Mouse (Mus musculus): ENCODE data around the gene Tmem177. TPM values are rescaled to one million over a fixed set of nuclear protein-coding genes. Genes with fewer than 3 reads are reported as not detected.

Gene Tmem177
- polyA plus RNA-seq, 1 experiment, result 6.8 TPM

DNA sequence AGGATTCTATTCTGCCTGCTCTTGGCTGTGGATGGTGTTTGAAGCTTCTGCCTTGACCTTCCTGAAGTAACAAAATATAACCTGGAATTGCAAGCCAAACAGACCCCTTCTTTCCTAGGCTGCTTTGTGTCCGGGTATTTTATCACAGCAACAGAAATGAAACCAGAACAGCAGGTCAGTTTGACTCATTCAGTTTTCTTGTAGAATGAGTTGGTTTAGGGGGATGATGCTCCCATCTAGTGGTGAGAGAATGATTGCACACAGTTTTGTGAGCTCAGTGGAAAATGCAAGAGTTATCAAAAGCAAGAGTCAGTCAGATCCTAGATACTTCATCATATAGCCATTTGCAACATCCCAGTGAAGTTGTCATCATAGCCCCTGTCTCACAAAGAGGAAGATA is 16.7 kb upstream of the Tmem177 start:
- no peak overlapping the region for H3K4me3 ChIP-seq (ENCODE audit: insufficient read depth, low read length)
- H3K27ac ChIP-seq (ENCODE audit: insufficient read depth, low read length), result no peak overlapping the region
- TF ChIP-seq CTCF (IDR thresholded peaks at IDR 0.05; ENCODE audit: extremely low read depth, insufficient read depth, low read length), result peak; percentile 51; the same call in 1 of the 2 replicates
- TF ChIP-seq POLR2A (IDR thresholded peaks at IDR 0.05; ENCODE audit: extremely low read depth, insufficient read depth, low read length), result no peak
- no peaks in the 10 kb centered on the region for H3K4me1 ChIP-seq (ENCODE audit: control insufficient read depth, insufficient read depth, low read length)

DNA sequence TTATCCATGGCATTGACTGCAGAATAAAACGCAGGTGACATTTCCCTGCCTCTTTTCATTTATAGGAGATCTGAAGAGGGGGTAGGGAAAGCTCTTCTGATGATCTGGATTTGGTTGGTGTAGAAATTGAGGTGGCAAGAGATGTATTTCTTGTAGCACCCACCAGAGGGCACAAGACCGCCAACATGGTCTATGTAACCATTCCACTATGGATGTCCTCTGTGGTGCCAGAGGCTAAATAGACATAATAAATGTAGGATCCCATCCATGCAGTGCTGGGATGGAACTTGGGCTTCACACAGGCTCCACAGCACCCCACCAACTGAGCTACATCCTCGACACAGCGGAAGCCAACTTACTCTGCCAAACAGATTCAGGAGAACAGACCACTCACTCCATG is 6.3 kb upstream of the Tmem177 start:
- no peaks in the 10 kb centered on the region for H3K4me1 ChIP-seq (ENCODE audit: control insufficient read depth, insufficient read depth, low read length)
- TF ChIP-seq POLR2A (IDR thresholded peaks at IDR 0.05; ENCODE audit: extremely low read depth, insufficient read depth, low read length), result no peak
- TF ChIP-seq CTCF (IDR thresholded peaks at IDR 0.05; ENCODE audit: extremely low read depth, insufficient read depth, low read length), result peak; percentile 47
- no peak overlapping the region for H3K27ac ChIP-seq (ENCODE audit: insufficient read depth, low read length)
- H3K4me3 ChIP-seq (ENCODE audit: insufficient read depth, low read length), result no peak overlapping the region

DNA sequence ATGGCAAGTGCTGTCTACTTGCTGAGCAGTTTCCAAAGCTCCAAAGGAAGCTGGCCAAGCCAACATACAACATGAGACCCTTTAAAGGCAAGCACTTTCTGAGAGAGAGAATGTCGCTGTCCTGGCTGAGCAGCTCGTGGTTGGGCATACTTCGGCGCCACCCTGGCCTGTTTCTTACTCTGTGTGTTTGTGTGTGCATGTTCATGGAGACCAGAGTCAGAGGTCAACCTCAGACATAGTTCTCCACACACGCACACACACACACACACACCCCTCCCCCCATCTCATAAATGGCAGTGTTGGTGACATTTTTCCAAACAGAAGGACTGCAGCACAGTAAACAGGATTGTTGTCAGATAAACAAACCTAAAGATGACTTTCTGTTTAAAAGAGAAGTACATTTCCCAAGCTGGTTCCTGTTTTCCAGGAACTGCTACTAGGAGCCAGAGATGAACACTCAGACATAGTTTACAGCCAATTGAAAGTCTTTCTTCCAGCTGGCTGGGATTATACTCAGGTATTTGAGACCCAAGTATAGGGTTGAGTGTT is 3.9 kb upstream of the Tmem177 start:
- Histone ChIP-seq H3K27ac (ENCODE audit: insufficient read depth, low read length) (no peak overlapping the region), H3K4me3 (ENCODE audit: insufficient read depth, low read length) (no peak overlapping the region), H3K4me1 (ENCODE audit: control insufficient read depth, insufficient read depth, low read length) (no peaks in the 10 kb centered on the region)
- TF ChIP-seq CTCF (IDR thresholded peaks at IDR 0.05; ENCODE audit: extremely low read depth, insufficient read depth, low read length), result no peak
- TF ChIP-seq POLR2A (IDR thresholded peaks at IDR 0.05; ENCODE audit: extremely low read depth, insufficient read depth, low read length), result no peak

DNA sequence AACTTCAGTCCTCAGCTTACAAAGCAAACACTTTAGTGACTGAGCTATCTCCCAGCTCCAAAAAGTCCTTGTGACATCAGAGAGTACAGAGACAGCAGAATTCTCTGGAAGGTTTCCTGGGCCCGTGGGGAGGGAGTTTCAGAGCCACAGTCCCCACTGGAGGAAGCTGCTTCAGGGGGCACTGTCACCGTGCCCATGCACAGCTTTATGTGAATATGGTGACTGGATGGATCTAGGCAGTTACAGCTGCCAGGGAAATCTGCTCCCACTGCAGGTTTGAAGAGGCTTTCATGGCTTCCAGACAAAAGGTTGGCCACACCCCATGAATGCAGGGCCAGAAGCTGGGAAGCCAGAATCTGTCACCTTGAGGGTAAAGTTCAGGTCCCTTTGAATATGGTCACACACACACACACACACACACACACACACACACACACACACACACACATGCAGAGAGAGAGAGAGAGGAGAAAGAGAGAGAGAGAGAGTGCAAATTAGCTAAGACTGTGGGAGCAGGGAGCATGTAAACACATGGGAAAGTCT is 5.7 kb downstream of the Tmem177 start:
- Histone ChIP-seq H3K4me3 (ENCODE audit: insufficient read depth, low read length) (no peak overlapping the region), H3K27ac (ENCODE audit: insufficient read depth, low read length) (no peak overlapping the region)
- no peak for TF ChIP-seq CTCF (IDR thresholded peaks at IDR 0.05; ENCODE audit: extremely low read depth, insufficient read depth, low read length)
- TF ChIP-seq POLR2A (IDR thresholded peaks at IDR 0.05; ENCODE audit: extremely low read depth, insufficient read depth, low read length), result no peak

DNA sequence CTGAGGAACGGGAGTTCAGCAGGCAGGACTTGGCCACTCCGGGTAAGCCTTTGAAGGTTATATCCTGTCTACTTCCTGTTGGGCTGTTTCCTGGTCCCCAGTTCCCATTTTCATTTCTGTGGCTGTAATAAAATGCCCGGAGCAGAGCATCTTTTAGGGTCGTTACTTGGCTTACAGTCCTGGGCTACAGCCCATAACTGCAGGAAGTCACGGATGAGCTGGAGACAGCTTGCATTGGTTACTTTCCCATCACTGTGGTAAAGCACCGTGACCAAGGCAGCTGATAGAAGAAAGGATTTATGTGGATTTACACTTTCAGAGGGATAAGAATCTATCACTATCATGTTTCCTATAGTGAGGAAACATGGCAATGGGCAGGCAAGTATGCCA is 9.8 kb downstream of the Tmem177 start:
- H3K4me1 ChIP-seq (ENCODE audit: control insufficient read depth, insufficient read depth, low read length), result no peaks in the 10 kb centered on the region
- no peak for TF ChIP-seq POLR2A (IDR thresholded peaks at IDR 0.05; ENCODE audit: extremely low read depth, insufficient read depth, low read length)
- no peak for TF ChIP-seq CTCF (IDR thresholded peaks at IDR 0.05; ENCODE audit: extremely low read depth, insufficient read depth, low read length)
- no peak overlapping the region for H3K27ac ChIP-seq (ENCODE audit: insufficient read depth, low read length)

More for the DNA sequence above, 5.7 kb downstream of the Tmem177 start:
- no peaks in the 10 kb centered on the region for H3K4me1 ChIP-seq (ENCODE audit: control insufficient read depth, insufficient read depth, low read length)

DNA sequence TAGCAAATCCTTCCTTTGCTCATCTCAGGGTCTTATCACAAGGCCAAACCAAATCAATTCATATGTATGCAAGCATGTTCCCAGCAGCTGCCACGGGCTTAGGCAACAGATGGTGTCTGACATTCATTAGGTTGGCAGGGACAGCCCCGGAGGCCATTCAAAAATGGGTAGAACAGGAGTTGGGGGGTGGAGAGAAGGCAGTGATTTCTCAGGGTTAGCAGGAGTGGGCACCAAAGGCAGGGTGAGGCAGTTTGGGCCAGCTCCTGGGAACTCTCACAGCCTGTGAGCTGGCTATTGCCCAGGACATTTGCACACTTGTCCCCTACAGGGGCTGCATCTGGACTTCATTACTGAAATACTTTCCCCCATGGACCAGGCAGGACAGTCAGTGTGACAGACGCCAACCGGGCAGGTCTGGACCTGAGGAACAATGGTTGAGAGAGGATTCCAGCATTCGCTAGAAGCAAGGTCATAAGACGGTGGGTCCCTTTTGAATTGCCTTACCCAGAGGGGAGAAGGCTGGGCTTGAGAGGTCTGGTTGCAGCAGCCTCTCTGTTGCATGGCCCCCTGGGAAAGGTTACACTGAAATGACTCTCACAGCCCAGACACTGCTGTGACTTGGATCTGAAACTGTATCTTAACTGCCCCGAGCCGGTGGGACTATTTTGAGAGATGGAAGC is 10.3 kb downstream of the Tmem177 start:
- TF ChIP-seq CTCF (IDR thresholded peaks at IDR 0.05; ENCODE audit: extremely low read depth, insufficient read depth, low read length), result no peak
- no peak for TF ChIP-seq POLR2A (IDR thresholded peaks at IDR 0.05; ENCODE audit: extremely low read depth, insufficient read depth, low read length)
- Histone ChIP-seq H3K27ac (ENCODE audit: insufficient read depth, low read length) (no peak overlapping the region), H3K4me1 (ENCODE audit: control insufficient read depth, insufficient read depth, low read length) (no peaks in the 10 kb centered on the region), H3K4me3 (ENCODE audit: insufficient read depth, low read length) (no peak overlapping the region)

More for the DNA sequence above, 9.8 kb downstream of the Tmem177 start:
- H3K4me3 ChIP-seq (ENCODE audit: insufficient read depth, low read length), result no peak overlapping the region

DNA sequence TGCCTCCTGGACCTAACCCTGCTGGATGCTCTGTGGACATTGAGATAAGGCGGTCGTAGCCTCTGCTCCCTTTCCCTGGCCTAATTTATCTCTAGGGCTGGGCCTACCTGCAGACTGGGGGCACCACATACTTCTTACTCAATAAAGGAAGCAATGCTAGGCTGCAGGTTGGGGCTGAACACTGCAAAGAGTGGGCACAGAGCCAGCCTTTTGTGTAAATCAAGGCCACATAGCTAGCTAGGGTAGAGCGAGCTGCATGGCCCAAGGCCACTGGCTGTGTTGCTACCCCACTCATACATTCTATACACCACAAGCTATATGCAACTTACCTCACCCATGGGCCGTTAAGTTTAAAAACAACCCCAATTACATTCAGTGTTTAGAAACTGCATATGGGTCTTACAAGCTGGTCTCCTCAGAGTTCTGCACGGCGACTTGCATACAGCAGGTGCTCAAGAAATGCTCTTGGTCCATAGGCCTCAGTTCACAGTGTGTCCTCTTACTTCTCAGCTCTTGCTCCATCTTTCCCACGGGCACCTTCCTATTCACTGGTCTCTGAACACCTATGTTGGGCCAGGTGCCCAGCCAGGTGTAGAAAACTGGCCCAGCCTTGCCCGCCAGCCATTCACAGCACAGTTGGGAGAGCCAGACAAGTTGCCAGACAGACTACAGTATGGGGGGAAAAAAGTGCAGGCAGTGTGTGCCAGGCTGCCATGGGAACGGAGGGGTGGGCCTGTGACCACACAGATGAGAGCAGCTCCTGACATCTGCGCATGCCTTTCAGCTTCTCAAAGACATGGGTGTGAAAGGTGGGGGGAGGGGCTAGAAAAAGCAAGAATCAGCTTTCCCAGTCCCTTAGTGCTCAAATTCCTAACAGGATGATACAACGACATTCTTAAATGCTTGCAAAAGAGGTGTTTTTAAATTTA is 13.5 kb downstream of the Tmem177 start:
- TF ChIP-seq POLR2A (IDR thresholded peaks at IDR 0.05; ENCODE audit: extremely low read depth, insufficient read depth, low read length), result no peak
- no peak for TF ChIP-seq CTCF (IDR thresholded peaks at IDR 0.05; ENCODE audit: extremely low read depth, insufficient read depth, low read length)
- Histone ChIP-seq H3K4me1 (ENCODE audit: control insufficient read depth, insufficient read depth, low read length) (0 out of 2 replicates have a peak, but pooled peaks cover 3% of the 10 kb centered on the region), H3K27ac (ENCODE audit: insufficient read depth, low read length) (no peak overlapping the region), H3K4me3 (ENCODE audit: insufficient read depth, low read length) (no peak overlapping the region)

DNA sequence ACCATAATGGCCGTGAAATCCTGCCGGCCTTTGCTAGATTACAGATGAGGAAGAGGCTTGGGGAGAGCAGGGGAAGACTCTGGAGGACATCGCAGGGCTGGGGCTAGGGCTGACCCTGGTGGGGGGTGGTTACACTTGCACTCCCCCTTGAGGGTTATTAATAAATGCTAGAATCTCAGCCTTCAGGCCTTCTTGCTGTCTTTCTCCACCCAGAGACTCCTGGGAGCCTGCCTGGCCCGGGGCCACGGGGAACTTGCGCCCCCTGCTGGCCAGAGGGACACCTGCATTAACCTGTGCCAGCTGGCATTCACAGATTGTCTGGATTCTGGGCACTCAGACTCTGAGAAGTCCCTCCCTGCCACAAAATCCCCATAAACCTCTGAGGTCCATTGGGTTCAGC is 18.1 kb downstream of the Tmem177 start:
- Histone ChIP-seq H3K4me1 (ENCODE audit: control insufficient read depth, insufficient read depth, low read length) (peaks cover 13% of the 10 kb centered on the region), H3K27ac (ENCODE audit: insufficient read depth, low read length) (no peak overlapping the region), H3K4me3 (ENCODE audit: insufficient read depth, low read length) (no peak overlapping the region)
- TF ChIP-seq POLR2A (IDR thresholded peaks at IDR 0.05; ENCODE audit: extremely low read depth, insufficient read depth, low read length) (no peak), CTCF (IDR thresholded peaks at IDR 0.05; ENCODE audit: extremely low read depth, insufficient read depth, low read length) (peak; percentile 56)

DNA sequence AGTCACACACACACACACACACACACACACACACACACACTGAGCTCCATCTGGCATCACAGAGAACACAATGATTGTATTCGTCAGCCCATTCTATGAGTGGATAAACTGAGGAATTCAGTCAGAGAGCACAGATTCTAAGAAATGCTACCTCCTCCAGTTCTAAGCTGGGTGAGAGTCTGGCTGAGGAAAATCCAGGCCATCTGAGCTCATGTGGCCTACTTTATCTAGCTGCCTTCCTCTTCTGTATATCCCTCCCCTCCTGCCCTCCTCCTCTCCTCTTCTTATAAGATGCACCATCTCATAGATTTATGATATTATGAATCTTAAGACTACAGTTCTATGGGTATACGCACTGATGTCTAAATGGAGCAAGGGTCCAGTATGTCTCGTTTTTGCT is 19.4 kb downstream of the Tmem177 start:
- no peak overlapping the region for H3K27ac ChIP-seq (ENCODE audit: insufficient read depth, low read length)
- no peak overlapping the region for H3K4me3 ChIP-seq (ENCODE audit: insufficient read depth, low read length)
- TF ChIP-seq POLR2A (IDR thresholded peaks at IDR 0.05; ENCODE audit: extremely low read depth, insufficient read depth, low read length) (no peak), CTCF (IDR thresholded peaks at IDR 0.05; ENCODE audit: extremely low read depth, insufficient read depth, low read length) (no peak)
- peaks cover 13% of the 10 kb centered on the region for H3K4me1 ChIP-seq (ENCODE audit: control insufficient read depth, insufficient read depth, low read length)
